Mouse (Mus musculus) MEL (cell line): ENCODE measurements around the gene Galnt10.

ENCODE experiments used
- BHLHE40 ChIP-seq: IDR thresholded peaks from 2 replicates; pipeline ENCODE4 v1.6.1; 2012; ENCODE audit warnings: low read depth, mild to moderate bottlenecking, inconsistent platforms, low read length, improper control_type of control experiment, borderline replicate concordance
- CTCF ChIP-seq, 3 experiments: IDR thresholded peaks in 2 of 3; conservative IDR thresholded peaks in 1 of 3; 2 replicates each; pipeline ENCODE4 v1.5.1; 2011 to 2012; ENCODE audit warnings: low read length in 3 of 3, low read depth in 2 of 3, mild to moderate bottlenecking in 2 of 3, improper control_type of control experiment in 1 of 3, inconsistent platforms in 1 of 3, mixed read lengths in 1 of 3, moderate library complexity in 1 of 3; ENCODE audit not compliant: control insufficient read depth in 1 of 3, insufficient read depth in 1 of 3, poor library complexity in 1 of 3, severe bottlenecking in 1 of 3
- MAX ChIP-seq: IDR thresholded peaks from 2 replicates; pipeline ENCODE4 v1.6.1; 2011; ENCODE audit warnings: low read length, improper control_type of control experiment
- POLR2A ChIP-seq, 2 experiments: IDR thresholded peaks; 2 replicates each; pipeline ENCODE4 v1.6.1; 2011 to 2012; ENCODE audit warnings: low read length in 2 of 2, mild to moderate bottlenecking in 2 of 2, control low read depth in 1 of 2, improper control_type of control experiment in 1 of 2, low read depth in 1 of 2, moderate library complexity in 1 of 2; ENCODE audit not compliant: control insufficient read depth in 1 of 2, insufficient read depth in 1 of 2, poor library complexity in 1 of 2
- USF1 ChIP-seq: IDR thresholded peaks from 2 replicates; pipeline ENCODE4 v1.6.1; 2014; ENCODE audit warnings: low read depth, mild to moderate bottlenecking, inconsistent platforms, low read length, improper control_type of control experiment, moderate library complexity
- USF2 ChIP-seq, 2 experiments: IDR thresholded peaks; 2 replicates each; pipeline ENCODE4 v1.6.1; 2011 to 2012; ENCODE audit warnings: improper control_type of control experiment in 2 of 2, low read length in 2 of 2, borderline replicate concordance in 1 of 2, inconsistent platforms in 1 of 2, low read depth in 1 of 2, mild to moderate bottlenecking in 1 of 2; ENCODE audit not compliant: insufficient read depth in 1 of 2

DNA sequence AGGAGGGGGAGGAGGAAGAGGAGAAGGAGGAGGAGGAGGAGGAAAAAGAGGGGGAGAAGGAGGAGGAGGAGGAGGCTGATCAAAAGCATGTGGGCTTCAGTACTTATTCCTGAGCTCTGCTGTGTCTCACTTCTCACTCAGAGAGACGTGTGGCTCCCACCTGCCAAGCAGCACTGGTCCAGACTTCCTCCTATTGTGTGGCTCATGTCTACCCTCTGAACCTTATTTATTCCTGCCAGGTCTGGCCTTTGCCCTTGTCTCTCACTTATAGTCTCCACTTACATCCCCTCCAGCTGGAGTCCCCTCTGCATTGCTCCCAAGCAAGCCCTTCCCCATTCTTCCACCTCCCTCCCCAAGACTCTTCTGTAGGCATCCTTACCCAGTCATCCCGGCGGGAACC lies 72.2 kb downstream of the Galnt10 start:
- TF ChIP-seq CTCF (IDR thresholded peaks at IDR 0.05 in 2 of 3, conservative IDR thresholded peaks at IDR 0.05 in 1 of 3; ENCODE audit: control insufficient read depth in 1 of 3, insufficient read depth in 1 of 3, low read depth in 2 of 3, low read length in 3 of 3, poor library complexity in 1 of 3, severe bottlenecking in 1 of 3) = no peak
- TF ChIP-seq USF2 (IDR thresholded peaks at IDR 0.05; ENCODE audit: borderline replicate concordance in 1 of 2, insufficient read depth in 1 of 2, low read depth in 1 of 2, low read length in 2 of 2) = no peak
- TF ChIP-seq MAX = no peak
- TF ChIP-seq BHLHE40 = no peak
- TF ChIP-seq POLR2A (IDR thresholded peaks at IDR 0.05; ENCODE audit: control insufficient read depth in 1 of 2, insufficient read depth in 1 of 2, low read depth in 1 of 2, low read length in 2 of 2, poor library complexity in 1 of 2) = no peak
- TF ChIP-seq USF1 = no peak
